9 mouse cellular contexts compared by ENCODE assay signal in the genomic region with DNA sequence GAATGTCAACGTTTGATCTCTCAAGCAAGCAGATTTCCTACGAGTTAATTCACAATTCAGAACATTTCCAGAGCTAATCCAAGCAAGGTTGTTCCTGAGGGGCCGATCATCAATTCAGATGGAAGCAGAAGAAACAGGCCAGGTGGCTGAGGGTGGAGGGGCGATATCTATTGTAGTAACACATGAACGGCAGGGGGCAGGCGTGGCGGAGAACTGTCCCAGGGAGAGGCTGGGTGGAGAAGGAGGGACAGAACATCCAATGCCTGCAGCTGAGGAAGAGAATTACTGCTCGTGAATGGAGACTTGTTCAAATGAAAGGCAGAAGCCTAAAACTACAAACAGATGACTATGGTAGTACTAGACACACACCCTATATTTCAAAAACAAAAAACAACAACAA.
DNase-seq lines count a peak whose midpoint lies in the region; ATAC-seq lines count a peak whose summit lies in the region.
"Had no signal": no experiment of that assay in that cellular context is flagged by ENCODE, and none has a peak within 500 bp of the region (broad histone marks: within the 10 kb centered on the region; RNA-seq: fewer than 3 reads in every experiment).

No protein-coding gene starts in this region.

- no peaks in the 10 kb centered on the region for H3K36me3 ChIP-seq in heart, embryonic 10.5 days
- H3K36me3 ChIP-seq in embryonic facial prominence, embryonic 10.5 days (replicated peaks) = no peaks in the 10 kb centered on the region
- H3K36me3 ChIP-seq in hindbrain, embryonic 14.5 days (replicated peaks; ENCODE audit: control insufficient read depth, insufficient read depth) = no peaks in the 10 kb centered on the region
- H3K36me3 ChIP-seq: midbrain, embryonic 12.5 days had no signal

- 0 out of 2 replicates have a peak, but pooled peaks cover 5% of the 10 kb centered on the region for H3K4me1 ChIP-seq in heart, embryonic 10.5 days
- 0 out of 2 replicates have a peak, but pooled peaks cover 9% of the 10 kb centered on the region for H3K4me1 ChIP-seq in embryonic facial prominence, embryonic 10.5 days
- 0 out of 2 replicates have a peak, but pooled peaks cover 15% of the 10 kb centered on the region for H3K4me1 ChIP-seq in hindbrain, embryonic 14.5 days (replicated peaks; ENCODE audit: control insufficient read depth, insufficient read depth, low read length)

- peaks cover 16% of the 10 kb centered on the region; the same call in 1 of the 2 replicates for H3K27me3 ChIP-seq in heart, embryonic 10.5 days (ENCODE audit: insufficient read depth, poor library complexity, severe bottlenecking)
- no peaks in the 10 kb centered on the region for H3K27me3 ChIP-seq in embryonic facial prominence, embryonic 10.5 days (replicated peaks; ENCODE audit: low read depth, poor library complexity, severe bottlenecking)
- no peaks in the 10 kb centered on the region for H3K27me3 ChIP-seq in hindbrain, embryonic 14.5 days (ENCODE audit: control insufficient read depth, insufficient read depth, low read length)

- no peak overlapping the region for H3K4me2 ChIP-seq in hindbrain, embryonic 14.5 days (replicated peaks)
- H3K4me2 ChIP-seq: midbrain, embryonic 12.5 days had no signal

- 37% methylated on average over 8 of the region's 8 CpGs for WGBS in heart, embryonic 10.5 days
- WGBS in embryonic facial prominence, embryonic 10.5 days = 32% methylated on average over 8 of the region's 8 CpGs
- WGBS in hindbrain, embryonic 14.5 days = 25% methylated on average over 8 of the region's 8 CpGs

- no peak overlapping the region for H3K9ac ChIP-seq in hindbrain, embryonic 14.5 days
- H3K9ac ChIP-seq: midbrain, embryonic 12.5 days had no signal

- no peak for ATAC-seq in hindbrain, embryonic 14.5 days (ENCODE audit: low FRiP score)

- DNase-seq in heart, adult 11 months = peak; percentile 88
- no peak for DNase-seq in heart, embryonic 10.5 days (ENCODE audit: low spot score)
- peak; percentile 33 for DNase-seq in right cerebral cortex, adult 18-20 months
- no peak for DNase-seq in right cerebral cortex, postnatal 36 days (ENCODE audit: low spot score in 2 of 2)
- peak; percentile 64 for DNase-seq in embryonic facial prominence, embryonic 10.5 days (ENCODE audit: low spot score)
- peak; percentile 61 for DNase-seq in lung, postnatal 10 days
- no peak for DNase-seq in spleen, postnatal 4 days (ENCODE audit: low spot score in 2 of 2)
- no peak for DNase-seq in hindbrain, embryonic 14.5 days (ENCODE audit: low spot score)

- H3K9me3 ChIP-seq in heart, embryonic 10.5 days = no peaks in the 10 kb centered on the region
- H3K9me3 ChIP-seq in embryonic facial prominence, embryonic 10.5 days = no peaks in the 10 kb centered on the region
- no peaks in the 10 kb centered on the region for H3K9me3 ChIP-seq in hindbrain, embryonic 14.5 days (ENCODE audit: control insufficient read depth, low read length)
- H3K9me3 ChIP-seq: midbrain, embryonic 12.5 days had no signal

- H3K4me3 ChIP-seq in heart, embryonic 10.5 days = no peak overlapping the region
- H3K4me3 ChIP-seq in embryonic facial prominence, embryonic 10.5 days = no peak overlapping the region
- no peak overlapping the region for H3K4me3 ChIP-seq in hindbrain, embryonic 14.5 days (replicated peaks; ENCODE audit: low read length)
- H3K4me3 ChIP-seq: midbrain, embryonic 12.5 days had no signal

- H3K27ac ChIP-seq in heart, embryonic 10.5 days = no peak overlapping the region
- no peak overlapping the region for H3K27ac ChIP-seq in embryonic facial prominence, embryonic 10.5 days (replicated peaks)
- H3K27ac ChIP-seq in hindbrain, embryonic 14.5 days = no peak overlapping the region
- H3K27ac ChIP-seq: midbrain, embryonic 12.5 days had no signal

Comparison
In these comparisons a context has a peak if more than half of its experiments do, and no peak if none do; other contexts are left out.
1. DNase-seq: peak in heart, adult 11 months (single experiment), right cerebral cortex, adult 18-20 months (single experiment), embryonic facial prominence, embryonic 10.5 days (single experiment) and lung, postnatal 10 days (single experiment); none in heart, embryonic 10.5 days (single experiment), right cerebral cortex, postnatal 36 days (0 of 2), spleen, postnatal 4 days (0 of 2) and hindbrain, embryonic 14.5 days (single experiment).